In the genomic region with DNA sequence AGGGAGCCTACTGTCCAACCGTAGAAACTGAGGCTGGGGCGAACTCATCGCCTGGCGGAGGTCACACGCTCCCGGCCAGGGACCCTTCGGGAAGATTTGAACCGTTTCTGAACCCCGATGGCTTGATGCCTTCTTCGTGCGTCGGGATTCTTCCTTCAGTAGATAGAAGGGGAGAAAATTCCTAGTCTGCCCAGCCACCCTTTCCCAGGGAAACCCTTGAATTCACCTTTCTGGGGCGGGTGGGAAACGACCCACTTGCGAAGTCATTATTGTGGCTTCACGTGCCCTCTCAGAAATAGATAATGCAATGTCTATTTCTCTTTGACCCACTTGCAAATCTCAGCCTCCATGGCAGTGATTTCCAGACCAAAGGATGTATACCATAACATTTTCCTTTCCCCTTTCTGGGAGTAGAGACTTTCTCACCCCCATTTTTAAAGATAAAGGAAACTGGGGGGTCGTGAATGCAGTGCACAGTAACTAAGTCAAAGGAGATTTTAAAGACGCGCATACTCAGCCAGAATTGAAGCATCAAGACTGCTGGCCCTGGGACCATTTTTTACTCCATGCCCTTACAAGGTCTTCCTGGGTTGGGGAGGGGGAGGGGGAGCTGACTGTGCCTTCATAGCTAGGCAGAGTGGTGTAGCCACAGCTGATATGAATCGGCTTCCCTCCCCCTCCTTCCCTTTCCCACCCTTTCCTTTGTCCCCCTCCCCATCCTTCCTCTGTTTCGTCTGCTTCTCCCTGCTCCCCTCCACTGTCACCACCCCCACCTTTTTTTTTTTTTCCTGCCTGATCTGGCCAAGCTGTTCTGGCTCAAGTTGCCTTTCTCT, we compare ENCODE assay signal across 8 mouse cellular contexts. TPM values are rescaled to one million over a fixed set of nuclear protein-coding genes. Genes with fewer than 3 reads are reported as not detected.
DNase-seq lines count a peak whose midpoint lies in the region; ATAC-seq and TF ChIP-seq lines count a peak whose summit lies in the region.

No protein-coding gene starts in this region.

- H3K36me3 ChIP-seq in forebrain, embryonic 15.5 days: peaks cover 22% of the 10 kb centered on the region
- H3K36me3 ChIP-seq in hindbrain, embryonic 14.5 days (replicated peaks; ENCODE audit: control insufficient read depth, insufficient read depth): peaks cover 39% of the 10 kb centered on the region
- peaks cover 25% of the 10 kb centered on the region; the same call in 1 of the 2 replicates for H3K36me3 ChIP-seq in stomach, embryonic 14.5 days (ENCODE audit: control insufficient read depth, insufficient read depth, low read length)

- H3K9me3 ChIP-seq in forebrain, embryonic 15.5 days: no peaks in the 10 kb centered on the region
- no peaks in the 10 kb centered on the region for H3K9me3 ChIP-seq in hindbrain, embryonic 14.5 days (ENCODE audit: control insufficient read depth, low read length)
- H3K9me3 ChIP-seq in stomach, embryonic 14.5 days (ENCODE audit: control insufficient read depth, low read depth, low read length): no peaks in the 10 kb centered on the region

- TF ChIP-seq CTCF in brain, embryonic 14.5 days (IDR thresholded peaks at IDR 0.05; ENCODE audit: borderline replicate concordance, extremely low read depth, insufficient read depth, insufficient read length): no peak

- TF ChIP-seq POLR2A in brain, embryonic 14.5 days (IDR thresholded peaks at IDR 0.05; ENCODE audit: borderline replicate concordance, extremely low read depth, insufficient read depth, insufficient read length, poor library complexity, severe bottlenecking): no peak

- H3K4me1 ChIP-seq in forebrain, embryonic 15.5 days: peaks cover 40% of the 10 kb centered on the region
- H3K4me1 ChIP-seq in hindbrain, embryonic 14.5 days (replicated peaks; ENCODE audit: control insufficient read depth, insufficient read depth, low read length): peaks cover 34% of the 10 kb centered on the region
- peaks cover 23% of the 10 kb centered on the region for H3K4me1 ChIP-seq in stomach, embryonic 14.5 days (ENCODE audit: control insufficient read depth, insufficient read depth, low read length)

- H3K27ac ChIP-seq in forebrain, embryonic 15.5 days (replicated peaks): peak overlapping the region; percentile 83
- H3K27ac ChIP-seq in hindbrain, embryonic 14.5 days: peak overlapping the region; percentile 84
- peak overlapping the region; percentile 97 for H3K27ac ChIP-seq in stomach, embryonic 14.5 days (ENCODE audit: low read length)

- DNase-seq in adrenal gland, adult 2 months: peak; percentile 75
- no peak for DNase-seq in adrenal gland, adult 8-10 months
- peak; percentile 76 for DNase-seq in brain, embryonic 14.5 days (ENCODE audit: low read depth)
- DNase-seq in hindbrain, embryonic 14.5 days (ENCODE audit: low spot score): peak; percentile 28
- peak; percentile 46 for DNase-seq in left cerebral cortex, adult 11 months (ENCODE audit: low spot score)
- DNase-seq in lung, postnatal 36 days: peak; percentile 90

- no peaks in the 10 kb centered on the region for H3K27me3 ChIP-seq in forebrain, embryonic 15.5 days
- no peaks in the 10 kb centered on the region for H3K27me3 ChIP-seq in hindbrain, embryonic 14.5 days (ENCODE audit: control insufficient read depth, insufficient read depth, low read length)
- H3K27me3 ChIP-seq in stomach, embryonic 14.5 days (ENCODE audit: control insufficient read depth, insufficient read depth, low read length): no peaks in the 10 kb centered on the region

- ATAC-seq in forebrain, embryonic 15.5 days (replicated peaks): no peak; the same call in 1 of the 2 replicates
- no peak for ATAC-seq in hindbrain, embryonic 14.5 days (ENCODE audit: low FRiP score)
- ATAC-seq in stomach, embryonic 14.5 days (ENCODE audit: insufficient number of reproducible peaks, insufficient read depth, low FRiP score, low read depth): peak; percentile 25; the same call in 1 of the 2 replicates

- peak overlapping the region; percentile 59 for H3K4me3 ChIP-seq in forebrain, embryonic 15.5 days
- H3K4me3 ChIP-seq in hindbrain, embryonic 14.5 days (replicated peaks; ENCODE audit: low read length): peak overlapping the region; percentile 94
- H3K4me3 ChIP-seq in stomach, embryonic 14.5 days (ENCODE audit: low read depth, low read length): peak overlapping the region; percentile 94

- WGBS in forebrain, embryonic 15.5 days: under 1% methylated on average over 21 of the region's 21 CpGs
- 1% methylated on average over 21 of the region's 21 CpGs for WGBS in hindbrain, embryonic 14.5 days
- WGBS in stomach, embryonic 14.5 days: under 1% methylated on average over 21 of the region's 21 CpGs

- H3K9ac ChIP-seq in forebrain, embryonic 15.5 days (replicated peaks): peak overlapping the region; percentile 85
- H3K9ac ChIP-seq in hindbrain, embryonic 14.5 days: peak overlapping the region; percentile 93
- peak overlapping the region; percentile 92 for H3K9ac ChIP-seq in stomach, embryonic 14.5 days (replicated peaks; ENCODE audit: low read depth, low read length)

- peak overlapping the region; percentile 64 for H3K4me2 ChIP-seq in forebrain, embryonic 15.5 days (replicated peaks)
- H3K4me2 ChIP-seq in hindbrain, embryonic 14.5 days (replicated peaks): peak overlapping the region; percentile 61
- peak overlapping the region; percentile 82 for H3K4me2 ChIP-seq in stomach, embryonic 14.5 days (replicated peaks; ENCODE audit: low read depth, low read length)

RNA-seq across cellular contexts. Expression of gene Fkbp1a, which starts 1.0 kb away (rescaled TPM):
- 100 to 1,000 TPM; 226 to 292 TPM for total RNA-seq in adrenal gland, adult 2 months (2021)
- polyA plus RNA-seq in adrenal gland, adult 2 months (2012; rRNA removed): 80.0 and 99.4 TPM in 2 replicates
- total RNA-seq in adrenal gland, adult 8-10 months (2022): 100 to 1,000 TPM; 231 to 315 (median 255) TPM
- polyA plus RNA-seq in brain, embryonic 14.5 days (2012; rRNA removed): 174 and 216 TPM in 2 replicates
- polyA plus RNA-seq in forebrain, embryonic 15.5 days (2015; fragmentation: Nextera tagmentation; extraction: Ambion mirVana): 587 and 591 TPM in 2 replicates
- 643 and 689 TPM in 2 replicates for polyA plus RNA-seq in hindbrain, embryonic 14.5 days (2014; fragmentation: Nextera tagmentation; extraction: Ambion mirVana)
- polyA plus RNA-seq in stomach, embryonic 14.5 days (2014; fragmentation: Nextera tagmentation; extraction: Ambion mirVana): 706 and 714 TPM in 2 replicates

RNA-seq across cellular contexts. Expression of gene Sdcbp2, which starts 29.1 kb away (rescaled TPM):
- total RNA-seq in adrenal gland, adult 2 months (2021): 1 to 10 TPM in 1 of 2 experiments, under 1 TPM in 1; 0.81 to 1.2 TPM
- polyA plus RNA-seq in adrenal gland, adult 2 months (2012; rRNA removed): 0.47 and 0.57 TPM in 2 replicates
- total RNA-seq in adrenal gland, adult 8-10 months (2022): 1 to 10 TPM; 1.1 to 1.8 (median 1.3) TPM
- 1.1 TPM in 2 replicates for polyA plus RNA-seq in brain, embryonic 14.5 days (2012; rRNA removed)
- polyA plus RNA-seq in forebrain, embryonic 15.5 days (2015; fragmentation: Nextera tagmentation; extraction: Ambion mirVana): 0.52 and 0.64 TPM in 2 replicates
- polyA plus RNA-seq in hindbrain, embryonic 14.5 days (2014; fragmentation: Nextera tagmentation; extraction: Ambion mirVana): 0.55 and 0.83 TPM in 2 replicates
- polyA plus RNA-seq in stomach, embryonic 14.5 days (2014; fragmentation: Nextera tagmentation; extraction: Ambion mirVana): 13.3 and 14.1 TPM in 2 replicates

RNA-seq across cellular contexts. Expression of gene Nsfl1c, which starts 49.3 kb away (rescaled TPM):
- total RNA-seq in adrenal gland, adult 2 months (2021): 100 to 1,000 TPM; 139 to 162 TPM
- 26.8 and 35.2 TPM in 2 replicates for polyA plus RNA-seq in adrenal gland, adult 2 months (2012; rRNA removed)
- 100 to 1,000 TPM; 149 to 160 (median 153) TPM for total RNA-seq in adrenal gland, adult 8-10 months (2022)
- 171 and 189 TPM in 2 replicates for polyA plus RNA-seq in brain, embryonic 14.5 days (2012; rRNA removed)
- 267 and 273 TPM in 2 replicates for polyA plus RNA-seq in forebrain, embryonic 15.5 days (2015; fragmentation: Nextera tagmentation; extraction: Ambion mirVana)
- polyA plus RNA-seq in hindbrain, embryonic 14.5 days (2014; fragmentation: Nextera tagmentation; extraction: Ambion mirVana): 255 and 261 TPM in 2 replicates
- 203 and 215 TPM in 2 replicates for polyA plus RNA-seq in stomach, embryonic 14.5 days (2014; fragmentation: Nextera tagmentation; extraction: Ambion mirVana)
